Mouse (Mus musculus) liver, embryonic 15.5 days (tissue): ENCODE measurements around the gene Capn8. TPM values are rescaled to one million over a fixed set of nuclear protein-coding genes. Genes with fewer than 3 reads are reported as not detected.
A peak's percentile ranks its signal among the peaks of the same experiment; 100 is the strongest.

Experiments used
- ATAC-seq: fragments of 200-750 bp; cut with Nextera tagmentation; 2 replicates; pipeline ENCODE4 v1.8.0; 2017; ENCODE audit warnings: moderate number of reproducible peaks, mild to moderate bottlenecking, moderate library complexity; ENCODE audit not compliant: insufficient read depth
- H3K27ac ChIP-seq: fragments of 300-500 bp; sonication (generic); replicated peaks from 2 replicates; pipeline ENCODE4 v1.5.1; 2015; ENCODE audit warnings: mild to moderate bottlenecking, inconsistent platforms
- H3K27me3 ChIP-seq: fragments of 300-500 bp; sonication (generic); 2 replicates; pipeline ENCODE4 v1.6.1; 2015; ENCODE audit warnings: mild to moderate bottlenecking, inconsistent platforms
- H3K36me3 ChIP-seq: fragments of 300-500 bp; sonication (generic); replicated peaks from 2 replicates; pipeline ENCODE4 v1.6.1; 2015; ENCODE audit warnings: moderate library complexity, mild to moderate bottlenecking, inconsistent platforms
- H3K4me1 ChIP-seq: fragments of 300-500 bp; sonication (generic); replicated peaks from 2 replicates; pipeline ENCODE4 v1.6.1; 2015; ENCODE audit warnings: inconsistent platforms
- H3K4me2 ChIP-seq: fragments of 300-500 bp; sonication (generic); 2 replicates; pipeline ENCODE4 v1.6.1; 2015; ENCODE audit warnings: moderate library complexity, mild to moderate bottlenecking, inconsistent platforms
- H3K4me3 ChIP-seq: fragments of 300-500 bp; sonication (generic); replicated peaks from 2 replicates; pipeline ENCODE4 v1.5.1; 2015; ENCODE audit warnings: mild to moderate bottlenecking, inconsistent platforms
- H3K9ac ChIP-seq: fragments of 300-500 bp; sonication (generic); 2 replicates; pipeline ENCODE4 v1.6.1; 2015; ENCODE audit warnings: moderate library complexity, mild to moderate bottlenecking, inconsistent platforms
- H3K9me3 ChIP-seq: fragments of 300-500 bp; sonication (generic); replicated peaks from 2 replicates; pipeline ENCODE4 v1.6.1; 2016; ENCODE audit warnings: inconsistent platforms
- WGBS: fragments of 180-500 bp; shearing (Covaris S2); methylation state at CpG from one replicate; pipeline ENCODE4 v1.1.7; 2015; ENCODE audit warnings: mixed read lengths; ENCODE audit not compliant: insufficient replicate concordance; 5-methylcytosine and 5-hydroxymethylcytosine counted together
- polyA plus RNA-seq: library from polyadenylated mRNA; unstranded; fragments of >200 nt; fragmentation: Nextera tagmentation; extraction: Ambion mirVana; gene quantifications from 2 replicates; pipeline ENCODE4 v1.2.1, GENCODE M21; 2015

Capn8 gene
- polyA plus RNA-seq: not detected in 2 replicates

DNA sequence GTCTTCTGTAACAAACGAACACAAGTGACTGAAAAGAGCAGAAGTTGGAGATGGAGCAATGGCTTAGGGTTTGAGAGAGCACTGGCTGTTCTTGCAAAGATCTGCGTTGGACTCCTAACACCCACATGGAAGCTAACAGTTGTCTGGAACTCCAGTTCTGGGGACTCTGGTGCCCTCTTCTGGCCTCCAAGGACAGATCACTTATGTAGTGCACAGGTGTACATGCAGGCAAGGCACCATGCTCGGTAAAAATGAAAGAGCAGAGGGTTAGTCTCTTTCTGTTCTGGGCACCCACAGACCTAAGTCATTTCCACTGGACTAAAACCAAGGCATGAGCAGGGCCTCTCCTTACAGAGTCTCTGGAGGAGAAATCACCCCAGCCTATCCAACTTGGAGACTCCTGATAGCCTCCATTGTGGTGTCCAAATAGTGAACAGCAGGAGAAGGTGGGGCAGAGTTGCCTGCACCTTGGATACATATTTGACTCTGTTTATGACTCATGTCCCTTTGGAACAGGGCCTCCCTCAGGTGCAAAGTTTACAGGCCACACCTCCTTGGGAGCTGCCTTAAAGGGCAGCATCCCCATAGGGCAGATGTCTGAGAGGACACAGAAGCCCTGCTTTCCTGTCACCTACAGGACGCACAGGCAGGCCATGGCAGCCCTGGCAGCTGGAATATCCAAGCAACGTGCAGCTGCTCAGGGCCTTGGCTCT, at the start of gene Capn8:
TSS of gene Capn8 (plus strand) at position 600 of the 713 bp plus-strand sequence.
- Histone ChIP-seq H3K27me3 (no peaks in the 10 kb centered on the region), H3K36me3 (no peaks in the 10 kb centered on the region), H3K4me1 (peaks cover 6% of the 10 kb centered on the region; the same call in 1 of the 2 replicates), H3K27ac (no peak within 1 kb of the TSS), H3K9ac (no peak within 1 kb of the TSS), H3K4me2 (no peak within 1 kb of the TSS), H3K9me3 (no peaks in the 10 kb centered on the region), H3K4me3 (no peak within 1 kb of the TSS)
- WGBS: 57% methylated on average over 5 of the region's 5 CpGs
- no peak for ATAC-seq

GRCm38 (mm10) chr1:182516758-182517676, 47.8 kb upstream of the Capn8 start, which contains the start of gene Capn2:
TSS of gene Capn2 (minus strand) at chr1:182517608.
- peak within 1 kb of the TSS; percentile 61 for H3K9ac ChIP-seq
- ATAC-seq: peak; percentile 77

GRCm38 (mm10) chr1:182517677-182518011, 47.2 kb upstream of the Capn8 start:
- Histone ChIP-seq H3K9me3 (no peaks in the 10 kb centered on the region), H3K4me3 (peak overlapping the region; percentile 60), H3K4me2 (peak overlapping the region; percentile 59), H3K36me3 (no peaks in the 10 kb centered on the region), H3K27ac (no peak overlapping the region), H3K27me3 (peaks cover 44% of the 10 kb centered on the region), H3K9ac (peak overlapping the region; percentile 61), H3K4me1 (peaks cover 22% of the 10 kb centered on the region)
- WGBS: 3% methylated on average over 10 of the region's 10 CpGs
- ATAC-seq: no peak

More at GRCm38 (mm10) chr1:182516758-182517676, 47.8 kb upstream of the Capn8 start, which contains the start of gene Capn2:
- Histone ChIP-seq H3K4me3 (peak within 1 kb of the TSS; percentile 60), H3K27ac (peak within 1 kb of the TSS; percentile 51), H3K9me3 (no peaks in the 10 kb centered on the region), H3K4me1 (peaks cover 22% of the 10 kb centered on the region), H3K4me2 (peak within 1 kb of the TSS; percentile 59), H3K36me3 (no peaks in the 10 kb centered on the region), H3K27me3 (peaks cover 44% of the 10 kb centered on the region)
- under 1% methylated on average over 84 of the region's 84 CpGs for WGBS

DNA sequence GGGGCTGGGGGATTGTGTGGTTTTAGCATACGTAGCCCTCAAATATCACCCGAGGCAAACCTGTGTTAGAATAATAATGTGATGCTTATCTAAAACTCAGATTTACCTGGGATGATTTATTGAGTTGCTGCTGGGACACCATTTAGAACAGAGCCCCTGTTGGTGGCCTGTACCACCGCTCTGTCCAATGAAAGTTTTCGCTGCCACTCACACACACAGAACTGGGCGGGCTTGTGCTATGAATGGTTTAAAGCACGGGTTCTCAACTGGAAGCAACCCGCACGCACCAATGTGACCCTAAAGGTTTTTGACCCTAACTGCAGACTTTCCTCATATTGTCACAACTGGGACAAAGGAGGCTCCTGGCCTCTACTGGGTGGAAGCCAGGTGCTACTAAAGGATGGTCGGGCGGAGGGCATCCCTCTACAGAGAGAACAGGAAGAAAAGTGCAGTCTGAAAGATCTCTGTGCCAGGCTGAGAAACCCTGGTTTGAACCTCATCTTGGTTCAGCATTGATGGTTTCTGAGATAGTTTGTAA, 46.6 kb upstream of the Capn8 start:
- Histone ChIP-seq H3K4me1 (peaks cover 16% of the 10 kb centered on the region), H3K27me3 (peaks cover 44% of the 10 kb centered on the region), H3K4me3 (no peak overlapping the region), H3K9ac (no peak overlapping the region), H3K27ac (no peak overlapping the region), H3K36me3 (no peaks in the 10 kb centered on the region), H3K4me2 (no peak overlapping the region), H3K9me3 (no peaks in the 10 kb centered on the region)
- no peak for ATAC-seq
- 68% methylated on average over 10 of the region's 10 CpGs for WGBS

DNA sequence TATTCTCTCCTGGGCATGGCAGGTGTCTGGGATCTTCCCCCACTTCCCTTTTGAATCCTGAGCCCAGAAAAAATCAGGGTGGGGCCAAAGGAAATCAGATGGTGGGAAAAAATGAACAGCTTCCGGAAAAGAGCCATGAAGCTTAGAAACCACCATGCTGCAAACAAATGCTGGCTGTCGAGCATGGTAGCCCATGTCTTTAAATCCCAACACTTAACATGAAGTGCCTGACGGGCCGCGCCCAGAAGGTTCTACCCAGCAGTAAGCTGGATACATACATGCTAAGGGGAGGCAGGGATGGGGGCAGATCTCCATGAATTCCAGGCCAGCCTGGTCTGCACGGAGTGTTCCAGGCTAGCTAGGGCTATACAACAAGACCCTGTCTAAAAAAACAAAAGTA, 46.0 kb upstream of the Capn8 start:
- Histone ChIP-seq H3K4me1 (peaks cover 15% of the 10 kb centered on the region), H3K36me3 (no peaks in the 10 kb centered on the region), H3K4me3 (no peak overlapping the region), H3K9me3 (no peaks in the 10 kb centered on the region), H3K4me2 (no peak overlapping the region), H3K27ac (no peak overlapping the region), H3K9ac (no peak overlapping the region), H3K27me3 (peaks cover 44% of the 10 kb centered on the region)
- ATAC-seq: no peak
- 70% methylated on average over 6 of the region's 6 CpGs for WGBS

GRCm38 (mm10) chr1:182519341-182519740, 45.5 kb upstream of the Capn8 start:
- Histone ChIP-seq H3K4me3 (no peak overlapping the region), H3K4me1 (peaks cover 15% of the 10 kb centered on the region), H3K27me3 (peaks cover 44% of the 10 kb centered on the region), H3K36me3 (no peaks in the 10 kb centered on the region), H3K9me3 (no peaks in the 10 kb centered on the region), H3K4me2 (no peak overlapping the region), H3K27ac (0 out of 2 replicates have a peak overlapping the region, but pooled peaks have one; percentile 24), H3K9ac (no peak overlapping the region)
- no peak for ATAC-seq
- WGBS: 61% methylated on average over 5 of the region's 5 CpGs

GRCm38 (mm10) chr1:182520091-182520937, 44.5 kb upstream of the Capn8 start:
- Histone ChIP-seq H3K27me3 (peaks cover 41% of the 10 kb centered on the region), H3K36me3 (no peaks in the 10 kb centered on the region), H3K4me3 (no peak overlapping the region), H3K9me3 (no peaks in the 10 kb centered on the region), H3K27ac (no peak overlapping the region), H3K9ac (no peak overlapping the region), H3K4me2 (no peak overlapping the region; the same call in 1 of the 2 replicates), H3K4me1 (peaks cover 15% of the 10 kb centered on the region)
- 27% methylated on average over 14 of the region's 14 CpGs for WGBS
- ATAC-seq: no peak

DNA sequence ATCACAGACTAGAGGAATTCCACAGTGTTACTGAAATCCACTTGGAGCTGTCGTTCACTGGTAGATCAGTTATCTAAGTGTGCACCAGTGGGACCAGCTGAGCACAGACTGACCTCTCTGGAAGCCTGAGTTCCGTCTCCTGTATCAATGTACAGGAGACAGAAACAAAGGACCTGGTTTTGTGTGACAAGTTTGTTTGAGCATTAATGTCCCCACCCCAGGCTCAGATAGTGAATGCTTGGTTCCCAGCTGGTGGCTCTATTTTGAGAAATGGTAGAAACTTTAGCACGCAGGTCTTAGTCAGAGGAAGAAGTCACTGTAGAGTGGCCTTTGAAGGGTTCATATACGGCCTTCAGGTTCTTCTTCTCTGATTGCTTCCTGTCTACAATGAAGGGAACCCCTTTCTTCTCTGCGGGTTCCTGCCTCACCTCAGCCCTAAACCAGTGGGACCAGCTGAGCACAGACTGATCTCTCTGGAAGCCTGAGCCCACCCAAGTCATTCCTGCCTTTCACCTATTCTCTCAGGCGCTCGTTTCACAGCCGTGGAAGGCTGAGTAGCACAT, 43.8 kb upstream of the Capn8 start:
- no peak overlapping the region for H3K27ac ChIP-seq
- ATAC-seq: no peak
- H3K36me3 ChIP-seq: no peaks in the 10 kb centered on the region
- WGBS: 57% methylated on average over 8 of the region's 8 CpGs
- peaks cover 11% of the 10 kb centered on the region for H3K4me1 ChIP-seq
- no peak overlapping the region for H3K9ac ChIP-seq
- H3K27me3 ChIP-seq: peaks cover 34% of the 10 kb centered on the region
- no peak overlapping the region for H3K4me3 ChIP-seq
- no peak overlapping the region for H3K4me2 ChIP-seq
- no peaks in the 10 kb centered on the region for H3K9me3 ChIP-seq

GRCm38 (mm10) chr1:182522961-182523360, 41.8 kb upstream of the Capn8 start:
- 55% methylated on average over 5 of the region's 5 CpGs for WGBS
- Histone ChIP-seq H3K4me2 (no peak overlapping the region), H3K9ac (no peak overlapping the region), H3K4me1 (peaks cover 12% of the 10 kb centered on the region; the same call in 1 of the 2 replicates), H3K36me3 (no peaks in the 10 kb centered on the region), H3K9me3 (no peaks in the 10 kb centered on the region), H3K27ac (no peak overlapping the region), H3K27me3 (peaks cover 26% of the 10 kb centered on the region), H3K4me3 (no peak overlapping the region)
- ATAC-seq: no peak

- Histone ChIP-seq H3K9me3 (no peaks in the 10 kb centered on the region), H3K4me3 (no peak overlapping the region), H3K4me1 (peaks cover 16% of the 10 kb centered on the region; the same call in 1 of the 2 replicates), H3K4me2 (no peak overlapping the region), H3K27ac (no peak overlapping the region), H3K27me3 (peaks cover 23% of the 10 kb centered on the region), H3K9ac (no peak overlapping the region), H3K36me3 (no peaks in the 10 kb centered on the region)
- WGBS: 24% methylated on average over 3 of the region's 3 CpGs
- ATAC-seq: no peak
Measured at GRCm38 (mm10) chr1:182523692-182524091, 41.1 kb upstream of the Capn8 start.
